Mouse (Mus musculus) lung, postnatal 0 days (tissue): ENCODE measurements around the gene Aass.
"Not testable (repeated sequence)": the region's sequence is repeated elsewhere in the genome, so short reads cannot be mapped to it uniquely, and the experiment has no call there.

Experiments used
- CTCF ChIP-seq: IDR thresholded peaks from 2 replicates; pipeline ENCODE4 v1.5.1; 2016; ENCODE audit warnings: antibody characterized with exemption, mild to moderate bottlenecking
- EP300 ChIP-seq: IDR thresholded peaks from 2 replicates; pipeline ENCODE4 v1.6.1; 2016; ENCODE audit warnings: antibody characterized with exemption, mild to moderate bottlenecking, control low read depth

GRCm38 (mm10) chr6:23089292-23089691 is 43.5 kb downstream of the Aass start:
- not testable (repeated sequence) for TF ChIP-seq CTCF, EP300
